Mouse (Mus musculus) lung, postnatal 0 days (tissue): ENCODE measurements at regions not wholly inside any gene's neighbourhood (a gene's known extent, or its start where the extent isn't known, plus 50 kb on each side); places are given as distances from the start of the nearest gene placed in this dataset.

ENCODE experiments used
- ATAC-seq: fragments of 200-750 bp; cut with Nextera tagmentation; 2 replicates; pipeline ENCODE4 v1.8.0; 2017; ENCODE audit warnings: moderate library complexity
- DNase-seq: peaks from one replicate; pipeline ENCODE4 v3.0.0-alpha.2; 2016; ENCODE audit warnings: low spot score
- H3K27ac ChIP-seq: fragments of 300-500 bp; sonication (generic); 2 replicates; pipeline ENCODE4 v1.5.1; 2014; ENCODE audit warnings: antibody characterized with exemption, mild to moderate bottlenecking, low read length, mixed read lengths
- H3K27me3 ChIP-seq: fragments of 300-500 bp; sonication (generic); replicated peaks from 2 replicates; pipeline ENCODE4 v1.6.1; 2014; ENCODE audit warnings: low read length, mixed read lengths; ENCODE audit not compliant: insufficient read depth
- H3K36me3 ChIP-seq: fragments of 300-500 bp; sonication (generic); 2 replicates; pipeline ENCODE4 v1.6.1; 2014; ENCODE audit warnings: low read length, mixed read lengths; ENCODE audit not compliant: insufficient read depth
- H3K4me1 ChIP-seq: fragments of 300-500 bp; sonication (generic); 2 replicates; pipeline ENCODE4 v1.6.1; 2014; ENCODE audit warnings: antibody characterized with exemption, low read depth, low read length, mixed read lengths; ENCODE audit not compliant: insufficient read depth
- H3K4me2 ChIP-seq: fragments of 300-500 bp; sonication (generic); replicated peaks from 2 replicates; pipeline ENCODE4 v1.6.1; 2014; ENCODE audit warnings: low read depth, mild to moderate bottlenecking, low read length, moderate library complexity, mixed read lengths
- H3K4me3 ChIP-seq: fragments of 300-500 bp; sonication (generic); 2 replicates; pipeline ENCODE4 v1.5.1; 2014; ENCODE audit warnings: low read depth, low read length
- H3K9ac ChIP-seq: fragments of 300-500 bp; sonication (generic); replicated peaks from 2 replicates; pipeline ENCODE4 v1.6.1; 2014; ENCODE audit warnings: low read depth, mild to moderate bottlenecking
- H3K9me3 ChIP-seq: fragments of 300-500 bp; sonication (generic); 2 replicates; pipeline ENCODE4 v1.6.1; 2016; ENCODE audit warnings: low read length, mixed read lengths
- CTCF ChIP-seq: IDR thresholded peaks from 2 replicates; pipeline ENCODE4 v1.5.1; 2016; ENCODE audit warnings: antibody characterized with exemption, mild to moderate bottlenecking
- EP300 ChIP-seq: IDR thresholded peaks from 2 replicates; pipeline ENCODE4 v1.6.1; 2016; ENCODE audit warnings: antibody characterized with exemption, mild to moderate bottlenecking, control low read depth
- WGBS: fragments of 180-500 bp; shearing (Covaris S2); extraction: QIAGEN DNeasy Blood & Tissue Kit; methylation state at CpG from one replicate; pipeline ENCODE4 v1.1.7; 2014; 5-methylcytosine and 5-hydroxymethylcytosine counted together

DNA sequence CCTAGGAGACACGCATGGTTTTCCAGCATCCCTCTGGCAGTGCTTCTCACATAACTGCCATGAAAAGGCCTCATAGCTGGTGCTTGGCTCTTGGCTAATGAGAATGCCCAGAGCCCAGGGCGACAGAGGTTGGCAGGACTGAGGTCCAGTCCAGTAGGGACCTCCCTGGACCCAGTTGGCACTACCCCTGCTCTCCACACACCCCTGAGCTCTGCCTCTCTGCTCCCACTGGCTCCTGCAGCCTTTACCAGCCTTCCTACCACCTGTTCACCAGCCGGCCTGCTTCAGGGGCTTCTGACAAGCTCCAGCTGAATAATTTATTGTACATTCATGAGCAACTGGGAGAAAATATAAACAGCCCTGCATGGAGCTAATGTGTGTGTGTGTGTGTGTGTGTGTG is 82.0 kb upstream of the Ppp1r26 start:
- 66% methylated on average over 3 of the region's 3 CpGs for WGBS

DNA sequence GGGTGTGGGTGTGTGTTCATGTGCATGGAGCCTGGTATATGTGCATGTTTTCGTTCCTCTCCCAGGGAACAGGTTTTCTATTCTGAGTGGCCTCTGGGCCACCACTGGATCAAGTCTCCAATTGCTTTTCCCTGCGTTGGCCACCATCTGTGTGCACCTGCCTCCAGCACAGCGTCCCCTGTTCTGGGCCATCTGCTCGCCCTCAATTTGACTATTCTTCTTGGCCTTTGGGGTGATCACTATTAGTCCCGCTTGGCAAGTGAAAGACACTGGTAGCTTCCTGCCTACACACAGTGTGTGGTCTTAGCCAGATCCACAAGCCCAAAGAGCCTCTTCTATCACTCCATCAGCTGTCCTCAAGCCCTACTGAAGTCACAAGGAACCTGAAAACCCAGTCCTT is 80.8 kb upstream of the Ppp1r26 start:
- ATAC-seq (no peak), DNase-seq (no peak)
- Histone ChIP-seq H3K27ac (no peak overlapping the region), H3K4me1 (peaks cover 3% of the 10 kb centered on the region; the same call in 1 of the 2 replicates), H3K9ac (no peak overlapping the region), H3K4me2 (no peak overlapping the region), H3K36me3 (no peaks in the 10 kb centered on the region), H3K9me3 (no peaks in the 10 kb centered on the region), H3K27me3 (no peaks in the 10 kb centered on the region), H3K4me3 (no peak overlapping the region)
- TF ChIP-seq CTCF (no peak), EP300 (no peak)
- 87% methylated on average over 5 of the region's 5 CpGs for WGBS

More for the DNA sequence above, 82.0 kb upstream of the Ppp1r26 start:
- Histone ChIP-seq H3K4me2 (no peak overlapping the region), H3K9me3 (no peaks in the 10 kb centered on the region), H3K9ac (no peak overlapping the region), H3K36me3 (no peaks in the 10 kb centered on the region), H3K27me3 (no peaks in the 10 kb centered on the region), H3K4me1 (no peaks in the 10 kb centered on the region; the same call in 1 of the 2 replicates), H3K4me3 (no peak overlapping the region), H3K27ac (no peak overlapping the region)
- no peak for ATAC-seq
- DNase-seq = no peak
- TF ChIP-seq EP300 = no peak
- TF ChIP-seq CTCF = no peak

GRCm38 (mm10) chr2:28374838-28375237 is 71.8 kb upstream of the Ppp1r26 start:
- Histone ChIP-seq H3K36me3 (no peaks in the 10 kb centered on the region), H3K4me2 (no peak overlapping the region), H3K9me3 (no peaks in the 10 kb centered on the region), H3K9ac (no peak overlapping the region), H3K4me3 (no peak overlapping the region), H3K27me3 (no peaks in the 10 kb centered on the region), H3K27ac (no peak overlapping the region), H3K4me1 (peaks cover 2% of the 10 kb centered on the region; the same call in 1 of the 2 replicates)
- WGBS = 25% methylated on average over 3 of the region's 3 CpGs
- ATAC-seq = 0 out of 2 replicates have a peak, but pooled peaks have one; percentile 37
- peak; percentile 53 for DNase-seq
- TF ChIP-seq CTCF (peak; percentile 84), EP300 (no peak)

DNA sequence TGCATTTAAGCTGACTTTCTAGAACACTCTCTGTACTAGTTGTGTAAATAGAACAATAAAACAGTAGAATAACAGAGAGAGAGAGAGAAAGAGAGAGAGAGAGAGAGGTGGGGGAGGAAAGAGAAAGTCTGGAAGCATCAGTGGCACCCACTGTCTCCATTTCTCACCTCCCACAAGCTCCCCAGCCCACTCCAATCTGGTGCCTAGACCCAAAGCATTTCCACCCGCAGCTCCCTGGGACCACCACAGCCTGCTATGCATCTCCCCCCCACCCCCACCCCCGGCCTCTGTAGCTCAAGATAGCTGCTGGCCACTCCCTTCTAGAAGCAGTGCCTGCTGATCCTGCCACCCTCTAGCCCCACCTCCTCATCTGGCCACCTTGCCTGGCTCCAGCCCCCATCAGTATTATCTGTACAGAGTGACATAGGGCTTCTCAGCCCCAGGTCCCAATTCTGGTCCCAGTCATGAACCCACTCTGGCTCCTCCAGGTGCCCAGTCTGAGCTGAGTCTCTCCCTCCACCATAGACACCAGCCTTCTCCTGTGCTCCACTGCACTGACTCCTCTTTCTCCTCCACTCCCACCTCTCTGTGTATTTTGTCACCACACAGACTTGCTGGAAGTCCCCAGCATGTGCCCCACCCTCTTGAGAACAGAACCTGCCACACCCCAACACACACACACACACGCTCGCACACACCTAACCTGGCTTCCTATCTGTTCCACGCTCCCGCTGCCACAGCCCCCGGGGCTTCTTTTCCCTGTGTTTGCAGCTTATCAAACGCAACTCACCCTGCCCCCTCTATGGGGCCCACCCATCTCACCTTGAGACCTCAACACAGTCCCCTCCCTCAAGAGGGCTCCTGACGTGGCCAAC is 68.4 kb upstream of the Ppp1r26 start:
- H3K9me3 ChIP-seq = no peaks in the 10 kb centered on the region
- DNase-seq (no peak), ATAC-seq (no peak)
- H3K36me3 ChIP-seq = no peaks in the 10 kb centered on the region
- 55% methylated on average over 9 of the region's 9 CpGs for WGBS
- no peak overlapping the region for H3K4me3 ChIP-seq
- no peaks in the 10 kb centered on the region for H3K4me1 ChIP-seq
- H3K27ac ChIP-seq = no peak overlapping the region
- no peak overlapping the region for H3K9ac ChIP-seq
- TF ChIP-seq CTCF = no peak
- no peak for TF ChIP-seq EP300
- H3K27me3 ChIP-seq = no peaks in the 10 kb centered on the region
- no peak overlapping the region for H3K4me2 ChIP-seq

DNA sequence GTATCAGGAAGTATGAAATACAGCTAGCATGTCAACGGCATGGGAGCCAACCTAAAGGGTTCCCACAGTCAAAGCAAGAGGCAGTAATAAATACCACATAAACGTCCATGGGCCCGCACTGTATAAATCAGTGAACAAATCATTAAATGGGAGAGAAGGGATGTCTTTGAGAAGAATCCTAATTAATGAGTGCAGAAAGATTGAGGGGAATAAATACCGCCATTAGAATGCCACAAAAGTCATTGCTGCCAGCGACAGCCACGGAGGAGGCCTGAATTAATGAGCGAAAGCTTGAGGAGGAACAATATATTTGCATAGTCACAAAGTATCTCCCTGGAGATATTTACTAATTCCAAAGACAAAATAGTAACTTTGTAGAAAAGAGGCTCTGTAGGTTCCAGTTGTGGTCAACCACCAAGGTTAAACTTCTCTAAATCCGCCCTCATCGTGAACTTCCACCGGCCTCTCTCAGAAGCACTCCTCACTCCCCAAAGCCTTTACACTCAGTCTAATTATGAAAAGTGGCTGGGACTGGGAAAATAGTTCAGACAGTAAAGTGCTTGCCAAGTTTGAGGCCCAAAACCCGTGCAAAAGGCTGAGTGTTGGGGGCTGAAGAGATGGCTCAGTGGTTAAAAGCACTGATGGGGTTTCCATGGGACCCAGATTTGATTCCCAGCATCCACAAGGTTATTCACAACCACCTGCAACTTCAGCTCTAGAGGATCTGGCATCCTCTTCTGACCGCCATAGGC is 64.4 kb upstream of the Ppp1r26 start:
- DNase-seq (no peak), ATAC-seq (no peak)
- Histone ChIP-seq H3K36me3 (no peaks in the 10 kb centered on the region), H3K9me3 (no peaks in the 10 kb centered on the region), H3K4me3 (no peak overlapping the region), H3K4me1 (no peaks in the 10 kb centered on the region), H3K4me2 (no peak overlapping the region), H3K27ac (no peak overlapping the region), H3K9ac (no peak overlapping the region), H3K27me3 (no peaks in the 10 kb centered on the region)
- TF ChIP-seq CTCF (no peak), EP300 (no peak)
- 88% methylated on average over 12 of the region's 12 CpGs for WGBS

- DNase-seq (no peak), ATAC-seq (no peak)
- WGBS = 75% methylated on average over 8 of the region's 8 CpGs
Observed at GRCm38 (mm10) chr2:28384875-28385274, 61.7 kb upstream of the Ppp1r26 start.

More at GRCm38 (mm10) chr2:28384875-28385274, 61.7 kb upstream of the Ppp1r26 start:
- Histone ChIP-seq H3K27ac (no peak overlapping the region), H3K4me1 (no peaks in the 10 kb centered on the region), H3K4me3 (no peak overlapping the region), H3K9ac (no peak overlapping the region), H3K36me3 (no peaks in the 10 kb centered on the region), H3K4me2 (no peak overlapping the region), H3K27me3 (no peaks in the 10 kb centered on the region), H3K9me3 (no peaks in the 10 kb centered on the region)
- no peak for TF ChIP-seq CTCF
- TF ChIP-seq EP300 = no peak
